Comparison of ENCODE assay signal across 8 mouse cellular contexts in genomic region chr4:134853637-134854485, GRCm38 (mm10). TPM values are rescaled to one million over a fixed set of nuclear protein-coding genes. Genes with fewer than 3 reads are reported as not detected.
DNase-seq lines count a peak whose midpoint lies in the region; ATAC-seq and TF ChIP-seq lines count a peak whose summit lies in the region.

No protein-coding gene starts in this region.

- peak overlapping the region; percentile 64 for H3K4me2 ChIP-seq in embryonic facial prominence, embryonic 15.5 days (replicated peaks)
- H3K4me2 ChIP-seq in kidney, embryonic 14.5 days (replicated peaks; ENCODE audit: low read depth, low read length) = peak overlapping the region; percentile 75
- peak overlapping the region; percentile 71 for H3K4me2 ChIP-seq in limb, embryonic 14.5 days (replicated peaks; ENCODE audit: low read depth, low read length, severe bottlenecking)
- peak overlapping the region; percentile 47 for H3K4me2 ChIP-seq in midbrain, embryonic 16.5 days (ENCODE audit: low read length)

- TF ChIP-seq POLR2A in bone marrow macrophage, adult 2 months (IDR thresholded peaks at IDR 0.05; ENCODE audit: borderline replicate concordance, low read depth, low read length) = no peak
- TF ChIP-seq POLR2A in limb, embryonic 14.5 days (IDR thresholded peaks at IDR 0.05; ENCODE audit: borderline replicate concordance, extremely low read depth, insufficient read depth, insufficient read length) = 0 out of 2 replicates have a peak, but pooled peaks have one; percentile 24
- TF ChIP-seq POLR2A in spleen, adult 2 months (IDR thresholded peaks at IDR 0.05; ENCODE audit: low read depth, low read length) = no peak

- H3K4me3 ChIP-seq in bone marrow macrophage, adult 2 months (ENCODE audit: insufficient read depth, low read length) = peak overlapping the region; percentile 69
- peak overlapping the region; percentile 99 for H3K4me3 ChIP-seq in embryonic facial prominence, embryonic 15.5 days (replicated peaks)
- peak overlapping the region; percentile 99 for H3K4me3 ChIP-seq in heart, embryonic 10.5 days
- H3K4me3 ChIP-seq in kidney, embryonic 14.5 days (ENCODE audit: low read length) = peak overlapping the region; percentile 84
- peak overlapping the region; percentile 97 for H3K4me3 ChIP-seq in limb, embryonic 14.5 days (replicated peaks; ENCODE audit: low read length)
- peak overlapping the region; percentile 95 for H3K4me3 ChIP-seq in midbrain, embryonic 16.5 days (ENCODE audit: low read depth, low read length)
- H3K4me3 ChIP-seq in spleen, adult 2 months (ENCODE audit: extremely low read depth, insufficient read depth, insufficient read length) = peak overlapping the region; percentile 92

- peak overlapping the region; percentile 48 for H3K9ac ChIP-seq in embryonic facial prominence, embryonic 15.5 days
- peak overlapping the region; percentile 56 for H3K9ac ChIP-seq in kidney, embryonic 14.5 days (ENCODE audit: low read depth, low read length)
- H3K9ac ChIP-seq in limb, embryonic 14.5 days (ENCODE audit: low read depth, low read length, severe bottlenecking) = peak overlapping the region; percentile 61
- H3K9ac ChIP-seq in midbrain, embryonic 16.5 days (ENCODE audit: low read depth, low read length) = peak overlapping the region; percentile 93

- WGBS in embryonic facial prominence, embryonic 15.5 days = under 1% methylated on average over 90 of the region's 91 CpGs
- WGBS in heart, embryonic 10.5 days = 1% methylated on average over 91 of the region's 91 CpGs
- 1% methylated on average over 91 of the region's 91 CpGs for WGBS in kidney, embryonic 14.5 days
- 1% methylated on average over 76 of the region's 91 CpGs for WGBS in limb, embryonic 14.5 days
- 1% methylated on average over 91 of the region's 91 CpGs for WGBS in midbrain, embryonic 16.5 days
- WGBS in spleen, adult 2 months = under 1% methylated on average over 91 of the region's 91 CpGs

- H3K9me3 ChIP-seq in embryonic facial prominence, embryonic 15.5 days (replicated peaks) = no peaks in the 10 kb centered on the region
- no peaks in the 10 kb centered on the region for H3K9me3 ChIP-seq in heart, embryonic 10.5 days
- no peaks in the 10 kb centered on the region for H3K9me3 ChIP-seq in kidney, embryonic 14.5 days (ENCODE audit: control insufficient read depth, low read length)
- no peaks in the 10 kb centered on the region for H3K9me3 ChIP-seq in limb, embryonic 14.5 days (ENCODE audit: control insufficient read depth, low read length)
- H3K9me3 ChIP-seq in midbrain, embryonic 16.5 days (replicated peaks; ENCODE audit: control insufficient read depth, low read length, poor library complexity, severe bottlenecking) = no peaks in the 10 kb centered on the region

- ATAC-seq in embryonic facial prominence, embryonic 15.5 days (ENCODE audit: insufficient number of reproducible peaks, low FRiP score, low TSS enrichment, low read depth) = peak; percentile 93
- ATAC-seq in kidney, embryonic 14.5 days (ENCODE audit: low FRiP score, low TSS enrichment) = peak; percentile 94
- peak; percentile 93 for ATAC-seq in limb, embryonic 14.5 days (ENCODE audit: low FRiP score, low read depth)
- peak; percentile 97 for ATAC-seq in midbrain, embryonic 16.5 days

- TF ChIP-seq CTCF in bone marrow macrophage, adult 2 months (IDR thresholded peaks at IDR 0.05; ENCODE audit: low read depth, low read length) = no peak
- TF ChIP-seq CTCF in spleen, adult 2 months (IDR thresholded peaks at IDR 0.05; ENCODE audit: extremely low read depth, insufficient read depth, insufficient read length, insufficient replicate concordance) = no peak

- peak overlapping the region; percentile 59 for H3K27ac ChIP-seq in bone marrow macrophage, adult 2 months (ENCODE audit: insufficient read depth, low read depth, low read length)
- peak overlapping the region; percentile 96 for H3K27ac ChIP-seq in embryonic facial prominence, embryonic 15.5 days (replicated peaks)
- H3K27ac ChIP-seq in heart, embryonic 10.5 days = peak overlapping the region; percentile 98
- H3K27ac ChIP-seq in kidney, embryonic 14.5 days (ENCODE audit: low read depth, low read length) = peak overlapping the region; percentile 88
- peak overlapping the region; percentile 92 for H3K27ac ChIP-seq in limb, embryonic 14.5 days (replicated peaks; ENCODE audit: low read depth, low read length)
- peak overlapping the region; percentile 100 for H3K27ac ChIP-seq in midbrain, embryonic 16.5 days (ENCODE audit: low read length)
- peak overlapping the region; percentile 90 for H3K27ac ChIP-seq in spleen, adult 2 months (ENCODE audit: insufficient read depth, low read length)

- peak; percentile 97 to 98 for DNase-seq in B cell, adult 2 months
- peak; percentile 96 for DNase-seq in heart, embryonic 10.5 days (ENCODE audit: low spot score)
- DNase-seq in limb, embryonic 14.5 days (ENCODE audit: low spot score) = peak; percentile 91
- peak; percentile 84 to 90 for DNase-seq in spleen, adult 2 months (ENCODE audit: low read depth in 1 of 2, low spot score in 2 of 2)

- peaks cover 9% of the 10 kb centered on the region for H3K4me1 ChIP-seq in bone marrow macrophage, adult 2 months (ENCODE audit: control insufficient read depth, insufficient read depth, low read length)
- peaks cover 30% of the 10 kb centered on the region for H3K4me1 ChIP-seq in embryonic facial prominence, embryonic 15.5 days
- peaks cover 25% of the 10 kb centered on the region for H3K4me1 ChIP-seq in heart, embryonic 10.5 days
- H3K4me1 ChIP-seq in kidney, embryonic 14.5 days (ENCODE audit: control insufficient read depth, insufficient read depth, low read length) = peaks cover 24% of the 10 kb centered on the region
- peaks cover 12% of the 10 kb centered on the region for H3K4me1 ChIP-seq in limb, embryonic 14.5 days (ENCODE audit: control insufficient read depth, insufficient read depth, low read length)
- H3K4me1 ChIP-seq in midbrain, embryonic 16.5 days (ENCODE audit: control insufficient read depth, insufficient read depth, low read length) = peaks cover 26% of the 10 kb centered on the region
- H3K4me1 ChIP-seq in spleen, adult 2 months (ENCODE audit: control insufficient read depth, insufficient read depth, insufficient read length) = peaks cover 8% of the 10 kb centered on the region; the same call in 1 of the 2 replicates

- H3K27me3 ChIP-seq in embryonic facial prominence, embryonic 15.5 days = no peaks in the 10 kb centered on the region
- H3K27me3 ChIP-seq in heart, embryonic 10.5 days (ENCODE audit: insufficient read depth, poor library complexity, severe bottlenecking) = peaks cover 25% of the 10 kb centered on the region
- no peaks in the 10 kb centered on the region for H3K27me3 ChIP-seq in kidney, embryonic 14.5 days (ENCODE audit: control insufficient read depth, insufficient read depth, low read length)
- no peaks in the 10 kb centered on the region for H3K27me3 ChIP-seq in limb, embryonic 14.5 days (ENCODE audit: control insufficient read depth, insufficient read depth, low read length)
- peaks cover 3% of the 10 kb centered on the region for H3K27me3 ChIP-seq in midbrain, embryonic 16.5 days (ENCODE audit: control insufficient read depth, insufficient read depth, low read depth, low read length)
- H3K27me3 ChIP-seq in spleen, adult 2 months (ENCODE audit: control insufficient read depth, insufficient read depth, low read length) = no peaks in the 10 kb centered on the region

- H3K36me3 ChIP-seq in embryonic facial prominence, embryonic 15.5 days = no peaks in the 10 kb centered on the region
- no peaks in the 10 kb centered on the region for H3K36me3 ChIP-seq in heart, embryonic 10.5 days
- H3K36me3 ChIP-seq in kidney, embryonic 14.5 days (ENCODE audit: control insufficient read depth, insufficient read depth, low read length) = no peaks in the 10 kb centered on the region
- no peaks in the 10 kb centered on the region for H3K36me3 ChIP-seq in limb, embryonic 14.5 days (ENCODE audit: control insufficient read depth, insufficient read depth, low read length)
- H3K36me3 ChIP-seq in midbrain, embryonic 16.5 days (ENCODE audit: control insufficient read depth, insufficient read depth, low read length) = no peaks in the 10 kb centered on the region
- H3K36me3 ChIP-seq in spleen, adult 2 months (ENCODE audit: control insufficient read depth, insufficient read depth, low read length) = no peaks in the 10 kb centered on the region

RNA-seq across cellular contexts. Expression of gene Maco1, which starts 0.7 kb away (rescaled TPM):
- 26.7 and 30.8 TPM in 2 replicates for polyA plus RNA-seq in bone marrow macrophage, adult 2 months (2012; ENCODE audit: insufficient read depth, insufficient read length, missing spikeins)
- 45.3 and 47.0 TPM in 2 replicates for polyA plus RNA-seq in embryonic facial prominence, embryonic 15.5 days (2015; fragmentation: Nextera tagmentation; extraction: Ambion mirVana)
- polyA plus RNA-seq in heart, embryonic 10.5 days (2016; fragmentation: Nextera tagmentation; extraction: Ambion mirVana) = 21.7 and 31.4 TPM in 2 replicates
- 40.8 and 43.5 TPM in 2 replicates for polyA plus RNA-seq in kidney, embryonic 14.5 days (2014; fragmentation: Nextera tagmentation; extraction: Ambion mirVana)
- 26.1 and 29.5 TPM in 2 replicates for polyA plus RNA-seq in limb, embryonic 14.5 days (2012; rRNA removed)
- 40.4 and 47.1 TPM in 2 replicates for polyA plus RNA-seq in limb, embryonic 14.5 days (2014; fragmentation: Nextera tagmentation; extraction: Ambion mirVana)
- 91.3 and 101 TPM in 2 replicates for polyA plus RNA-seq in midbrain, embryonic 16.5 days (2015; fragmentation: Nextera tagmentation; extraction: Ambion mirVana)
- 6.5 and 8.5 TPM in 2 replicates for polyA plus RNA-seq in spleen, adult 2 months (2012; rRNA removed)

RNA-seq across cellular contexts. Expression of gene Rhd, which starts 10.5 kb away (rescaled TPM):
- polyA plus RNA-seq in bone marrow macrophage, adult 2 months (2012; ENCODE audit: insufficient read depth, insufficient read length, missing spikeins) = not detected in 2 replicates
- polyA plus RNA-seq in embryonic facial prominence, embryonic 15.5 days (2015; fragmentation: Nextera tagmentation; extraction: Ambion mirVana) = 2.3 and 2.9 TPM in 2 replicates
- 24.2 and 38.7 TPM in 2 replicates for polyA plus RNA-seq in heart, embryonic 10.5 days (2016; fragmentation: Nextera tagmentation; extraction: Ambion mirVana)
- 1.1 and 1.2 TPM in 2 replicates for polyA plus RNA-seq in kidney, embryonic 14.5 days (2014; fragmentation: Nextera tagmentation; extraction: Ambion mirVana)
- polyA plus RNA-seq in limb, embryonic 14.5 days (2012; rRNA removed) = 3.3 and 3.6 TPM in 2 replicates
- 3.6 and 4.1 TPM in 2 replicates for polyA plus RNA-seq in limb, embryonic 14.5 days (2014; fragmentation: Nextera tagmentation; extraction: Ambion mirVana)
- 1.3 and 1.4 TPM in 2 replicates for polyA plus RNA-seq in midbrain, embryonic 16.5 days (2015; fragmentation: Nextera tagmentation; extraction: Ambion mirVana)
- 69.5 and 84.0 TPM in 2 replicates for polyA plus RNA-seq in spleen, adult 2 months (2012; rRNA removed)

Comparison
In these comparisons a context has a peak if more than half of its experiments do, and no peak if none do; other contexts are left out.
1. Peak in every context shown above with its lines: DNase-seq, ATAC-seq, H3K4me3 ChIP-seq and H3K27ac ChIP-seq.